Mouse (Mus musculus): ENCODE results near the gene Rps6kl1. TPM values are rescaled to one million over a fixed set of nuclear protein-coding genes. Genes with fewer than 3 reads are reported as not detected.

Rps6kl1 gene
- polyA plus RNA-seq, 1 experiment from 2014 or later, result 1.7 TPM

DNA sequence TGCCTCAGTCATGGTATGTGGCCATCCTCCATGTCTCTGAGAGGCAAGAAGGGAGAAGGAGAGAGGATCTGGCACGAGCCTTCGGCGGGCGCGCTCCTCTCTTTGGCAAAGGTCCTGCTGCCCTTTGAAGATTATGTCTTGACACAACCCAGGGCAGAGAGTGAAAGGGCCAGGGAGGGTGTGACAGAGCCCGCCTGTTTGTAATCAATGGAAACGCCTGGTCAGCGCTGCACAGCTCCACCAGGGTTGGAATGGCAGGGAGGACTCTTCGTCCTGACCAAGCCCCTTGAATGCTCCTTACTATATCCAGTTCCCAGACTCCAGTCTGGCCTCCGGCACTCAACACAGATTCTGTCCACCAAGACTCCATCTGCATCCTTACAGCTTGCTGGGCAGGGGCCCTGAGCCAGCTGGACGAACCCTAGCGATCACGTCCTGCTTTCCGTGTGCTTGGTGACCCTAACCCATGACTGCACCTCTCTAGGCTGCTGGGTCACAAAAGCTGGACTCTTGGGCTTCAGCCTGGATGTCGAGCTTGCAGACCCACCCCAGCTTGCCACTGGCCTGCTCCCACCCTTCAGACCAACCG, 24.1 kb upstream of the Rps6kl1 start:
- Histone ChIP-seq H3K4me1 (peaks cover 39% of the 10 kb centered on the region), H3K27ac (peak overlapping the region; percentile 77), H3K4me3 (peak overlapping the region; percentile 37), H3K36me3 (peaks cover 5% of the 10 kb centered on the region; the same call in 1 of the 2 replicates), H3K9ac (peak overlapping the region; percentile 53; the same call in 1 of the 2 replicates), H3K4me2 (replicated peaks) (peak overlapping the region; percentile 58), H3K9me3 (no peaks in the 10 kb centered on the region), H3K27me3 (peaks cover 25% of the 10 kb centered on the region; the same call in 1 of the 2 replicates)
- WGBS, result 35% methylated on average over 16 of the region's 16 CpGs
- ATAC-seq (ENCODE audit: insufficient number of reproducible peaks, insufficient read depth, low FRiP score, low TSS enrichment), result no peak

GRCm38 (mm10) chr12:85174016-85174415, 23.0 kb upstream of the Rps6kl1 start:
- H3K9ac ChIP-seq, result peak overlapping the region; percentile 4; the same call in 1 of the 2 replicates
- peaks cover 5% of the 10 kb centered on the region; the same call in 1 of the 2 replicates for H3K36me3 ChIP-seq
- H3K4me1 ChIP-seq, result peaks cover 48% of the 10 kb centered on the region
- H3K27ac ChIP-seq, result no peak overlapping the region
- peak overlapping the region; percentile 58; the same call in 1 of the 2 replicates for H3K4me2 ChIP-seq (replicated peaks)
- H3K27me3 ChIP-seq, result peaks cover 14% of the 10 kb centered on the region; the same call in 1 of the 2 replicates
- WGBS, result 64% methylated on average over 7 of the region's 7 CpGs
- H3K9me3 ChIP-seq, result no peaks in the 10 kb centered on the region
- no peak for ATAC-seq (ENCODE audit: insufficient number of reproducible peaks, insufficient read depth, low FRiP score, low TSS enrichment)
- no peak overlapping the region for H3K4me3 ChIP-seq

GRCm38 (mm10) chr12:85170948-85171307, 19.9 kb upstream of the Rps6kl1 start:
- H3K4me3 ChIP-seq, result no peak overlapping the region
- H3K27me3 ChIP-seq, result 0 out of 2 replicates have a peak, but pooled peaks cover 3% of the 10 kb centered on the region
- ATAC-seq (ENCODE audit: insufficient number of reproducible peaks, insufficient read depth, low FRiP score, low TSS enrichment), result no peak

GRCm38 (mm10) chr12:85170284-85170947, 19.4 kb upstream of the Rps6kl1 start:
- no peak for ATAC-seq (ENCODE audit: insufficient number of reproducible peaks, insufficient read depth, low FRiP score, low TSS enrichment)
- peaks cover 21% of the 10 kb centered on the region for H3K36me3 ChIP-seq
- 0 out of 2 replicates have a peak overlapping the region, but pooled peaks have one; percentile 22 for H3K9ac ChIP-seq
- WGBS, result 84% methylated on average over 11 of the region's 11 CpGs
- no peaks in the 10 kb centered on the region for H3K9me3 ChIP-seq
- no peak overlapping the region for H3K4me2 ChIP-seq (replicated peaks)
- H3K27ac ChIP-seq, result 0 out of 2 replicates have a peak overlapping the region, but pooled peaks have one; percentile 33
- 0 out of 2 replicates have a peak, but pooled peaks cover 3% of the 10 kb centered on the region for H3K27me3 ChIP-seq
- peaks cover 24% of the 10 kb centered on the region for H3K4me1 ChIP-seq
- no peak overlapping the region for H3K4me3 ChIP-seq

More at GRCm38 (mm10) chr12:85170948-85171307, 19.9 kb upstream of the Rps6kl1 start:
- peaks cover 29% of the 10 kb centered on the region for H3K4me1 ChIP-seq
- no peak overlapping the region for H3K4me2 ChIP-seq (replicated peaks)
- WGBS, result 71% methylated on average over 3 of the region's 3 CpGs
- H3K9ac ChIP-seq, result no peak overlapping the region
- no peak overlapping the region for H3K27ac ChIP-seq
- H3K9me3 ChIP-seq, result no peaks in the 10 kb centered on the region
- peaks cover 21% of the 10 kb centered on the region for H3K36me3 ChIP-seq

DNA sequence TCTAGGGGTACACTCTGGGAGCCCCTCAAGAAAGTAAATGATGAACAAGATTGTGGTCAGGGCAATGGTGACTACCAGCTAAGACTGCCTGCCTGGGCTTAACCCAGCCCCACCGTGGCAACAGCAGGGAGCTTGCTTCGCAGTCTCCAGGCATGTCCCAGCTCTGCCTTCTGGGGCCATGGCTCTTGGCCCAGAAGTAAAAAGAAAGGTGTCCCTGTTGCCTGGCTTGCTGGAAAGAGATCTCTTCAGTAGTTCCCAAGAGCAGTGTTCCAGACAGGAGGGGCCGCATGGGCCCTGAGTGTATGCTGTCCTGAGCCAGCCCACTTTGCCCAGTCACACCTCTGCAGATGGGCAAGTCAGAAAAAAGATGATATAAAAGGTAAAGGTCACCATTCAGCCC, 18.8 kb upstream of the Rps6kl1 start:
- H3K9me3 ChIP-seq, result no peaks in the 10 kb centered on the region
- H3K4me1 ChIP-seq, result peaks cover 19% of the 10 kb centered on the region
- 0 out of 2 replicates have a peak overlapping the region, but pooled peaks have one; percentile 33 for H3K27ac ChIP-seq
- peaks cover 21% of the 10 kb centered on the region for H3K36me3 ChIP-seq
- 0 out of 2 replicates have a peak, but pooled peaks cover 3% of the 10 kb centered on the region for H3K27me3 ChIP-seq
- no peak for ATAC-seq (ENCODE audit: insufficient number of reproducible peaks, insufficient read depth, low FRiP score, low TSS enrichment)
- 56% methylated on average over 3 of the region's 3 CpGs for WGBS
- peak overlapping the region; percentile 30 for H3K4me2 ChIP-seq (replicated peaks)
- no peak overlapping the region for H3K4me3 ChIP-seq
- H3K9ac ChIP-seq, result peak overlapping the region; percentile 22

DNA sequence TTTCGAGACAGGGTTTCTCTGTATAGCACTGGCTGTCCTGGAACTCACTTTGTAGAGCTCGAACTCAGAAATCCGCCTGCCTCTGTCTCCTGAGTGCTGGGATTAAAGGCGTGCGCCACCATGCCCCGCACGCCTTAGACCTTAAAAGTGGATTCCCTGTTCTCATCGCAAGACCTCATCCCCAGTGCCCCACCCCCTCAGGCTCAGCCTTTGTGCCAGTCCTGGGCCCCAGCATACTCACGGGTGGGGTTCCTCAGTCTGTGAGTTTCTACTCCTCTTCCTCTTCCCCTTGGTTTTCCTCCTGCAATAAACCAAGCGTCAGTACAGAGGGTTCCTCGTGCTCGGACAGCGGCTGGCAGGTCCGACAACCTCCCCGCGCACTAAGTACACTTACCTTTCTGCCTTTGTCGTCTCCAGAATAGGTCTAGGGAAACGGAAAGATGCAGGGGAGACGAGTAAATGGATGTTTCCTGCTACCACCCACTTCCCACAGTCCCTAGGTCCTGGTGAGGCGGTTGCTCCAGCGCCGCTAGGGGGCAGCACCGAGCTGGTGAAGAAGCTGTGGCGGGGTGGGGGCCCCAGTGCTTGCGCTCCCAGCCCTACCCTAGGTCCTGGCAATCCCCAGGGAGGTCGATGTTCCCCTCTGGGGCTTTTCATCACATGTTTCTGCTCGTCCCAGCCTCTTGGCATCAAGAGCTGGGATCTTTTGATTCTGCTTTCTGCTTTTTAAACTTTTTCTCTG, 18.2 kb upstream of the Rps6kl1 start:
- H3K27ac ChIP-seq, result no peak overlapping the region
- 0 out of 2 replicates have a peak, but pooled peaks have one; percentile 30 for ATAC-seq (ENCODE audit: insufficient number of reproducible peaks, insufficient read depth, low FRiP score, low TSS enrichment)
- no peak overlapping the region for H3K4me3 ChIP-seq
- peaks cover 21% of the 10 kb centered on the region for H3K36me3 ChIP-seq
- H3K9ac ChIP-seq, result peak overlapping the region; percentile 22
- H3K4me2 ChIP-seq (replicated peaks), result peak overlapping the region; percentile 30
- H3K27me3 ChIP-seq, result 0 out of 2 replicates have a peak, but pooled peaks cover 3% of the 10 kb centered on the region
- peaks cover 16% of the 10 kb centered on the region for H3K4me1 ChIP-seq
- H3K9me3 ChIP-seq, result no peaks in the 10 kb centered on the region
- WGBS, result 24% methylated on average over 27 of the region's 27 CpGs

GRCm38 (mm10) chr12:85166631-85167030, 15.6 kb upstream of the Rps6kl1 start:
- peaks cover 9% of the 10 kb centered on the region; the same call in 1 of the 2 replicates for H3K4me1 ChIP-seq
- no peak overlapping the region for H3K27ac ChIP-seq
- H3K4me2 ChIP-seq (replicated peaks), result no peak overlapping the region
- 83% methylated on average over 9 of the region's 9 CpGs for WGBS
- 0 out of 2 replicates have a peak, but pooled peaks cover 3% of the 10 kb centered on the region for H3K27me3 ChIP-seq
- no peaks in the 10 kb centered on the region for H3K9me3 ChIP-seq
- H3K36me3 ChIP-seq, result peaks cover 21% of the 10 kb centered on the region
- H3K9ac ChIP-seq, result no peak overlapping the region
- no peak overlapping the region for H3K4me3 ChIP-seq
- ATAC-seq (ENCODE audit: insufficient number of reproducible peaks, insufficient read depth, low FRiP score, low TSS enrichment), result no peak

DNA sequence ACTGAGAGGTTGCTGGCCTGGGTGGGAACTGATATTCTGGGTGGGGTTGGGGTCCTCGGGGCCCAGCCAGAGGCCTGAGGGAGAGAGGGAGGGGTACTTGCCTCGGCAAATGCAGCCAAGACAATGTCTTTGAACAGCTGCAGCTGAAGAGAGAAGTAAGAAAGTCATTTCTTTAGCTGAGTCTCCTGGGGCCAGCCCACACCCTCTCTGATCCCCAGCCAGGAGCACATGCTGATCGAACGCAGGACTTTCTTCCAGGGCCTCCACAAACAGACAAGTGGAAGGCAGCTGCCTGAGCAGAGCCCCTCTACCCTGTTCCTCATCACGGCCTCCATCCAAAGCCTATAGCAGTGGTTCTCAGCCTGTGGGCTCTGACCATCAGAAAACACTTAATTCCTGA, 13.9 kb upstream of the Rps6kl1 start:
- Histone ChIP-seq H3K9ac (no peak overlapping the region), H3K4me2 (replicated peaks) (no peak overlapping the region), H3K4me1 (peaks cover 9% of the 10 kb centered on the region; the same call in 1 of the 2 replicates), H3K27ac (no peak overlapping the region), H3K9me3 (no peaks in the 10 kb centered on the region), H3K27me3 (no peaks in the 10 kb centered on the region), H3K4me3 (no peak overlapping the region), H3K36me3 (peaks cover 15% of the 10 kb centered on the region)
- 79% methylated on average over 5 of the region's 5 CpGs for WGBS
- ATAC-seq (ENCODE audit: insufficient number of reproducible peaks, insufficient read depth, low FRiP score, low TSS enrichment), result no peak

- Histone ChIP-seq H3K4me1 (peaks cover 7% of the 10 kb centered on the region; the same call in 1 of the 2 replicates), H3K9me3 (no peaks in the 10 kb centered on the region), H3K27me3 (no peaks in the 10 kb centered on the region), H3K36me3 (no peaks in the 10 kb centered on the region), H3K4me3 (no peak overlapping the region), H3K4me2 (replicated peaks) (no peak overlapping the region), H3K9ac (no peak overlapping the region), H3K27ac (no peak overlapping the region)
- no peak for ATAC-seq (ENCODE audit: insufficient number of reproducible peaks, insufficient read depth, low FRiP score, low TSS enrichment)
- 81% methylated on average over 5 of the region's 5 CpGs for WGBS
Measured at GRCm38 (mm10) chr12:85159592-85159991, 8.5 kb upstream of the Rps6kl1 start.

DNA sequence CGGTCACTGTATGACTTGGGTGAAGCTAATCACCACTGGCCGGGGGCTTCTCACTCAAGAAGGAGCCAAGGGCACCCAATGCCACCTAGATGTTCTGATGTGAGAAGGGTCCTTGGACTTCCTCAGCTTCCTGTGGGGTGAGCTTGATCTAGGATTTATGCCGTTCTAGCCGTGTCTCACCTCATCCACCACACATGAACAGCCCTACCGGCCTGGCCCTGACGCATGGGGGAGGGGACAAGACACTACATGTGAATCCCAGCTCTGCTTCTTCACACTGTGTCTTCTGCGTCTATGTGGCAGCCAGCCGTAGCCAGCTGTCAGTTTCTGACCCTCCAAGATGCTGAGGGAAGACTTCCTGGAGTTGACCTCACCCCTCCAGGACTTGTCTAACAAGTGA, 7.7 kb upstream of the Rps6kl1 start:
- Histone ChIP-seq H3K9me3 (no peaks in the 10 kb centered on the region), H3K27me3 (no peaks in the 10 kb centered on the region), H3K9ac (no peak overlapping the region), H3K4me3 (no peak overlapping the region), H3K4me1 (peaks cover 7% of the 10 kb centered on the region; the same call in 1 of the 2 replicates), H3K27ac (no peak overlapping the region), H3K4me2 (replicated peaks) (no peak overlapping the region), H3K36me3 (no peaks in the 10 kb centered on the region)
- 91% methylated on average over 8 of the region's 8 CpGs for WGBS
- ATAC-seq (ENCODE audit: insufficient number of reproducible peaks, insufficient read depth, low FRiP score, low TSS enrichment), result no peak

DNA sequence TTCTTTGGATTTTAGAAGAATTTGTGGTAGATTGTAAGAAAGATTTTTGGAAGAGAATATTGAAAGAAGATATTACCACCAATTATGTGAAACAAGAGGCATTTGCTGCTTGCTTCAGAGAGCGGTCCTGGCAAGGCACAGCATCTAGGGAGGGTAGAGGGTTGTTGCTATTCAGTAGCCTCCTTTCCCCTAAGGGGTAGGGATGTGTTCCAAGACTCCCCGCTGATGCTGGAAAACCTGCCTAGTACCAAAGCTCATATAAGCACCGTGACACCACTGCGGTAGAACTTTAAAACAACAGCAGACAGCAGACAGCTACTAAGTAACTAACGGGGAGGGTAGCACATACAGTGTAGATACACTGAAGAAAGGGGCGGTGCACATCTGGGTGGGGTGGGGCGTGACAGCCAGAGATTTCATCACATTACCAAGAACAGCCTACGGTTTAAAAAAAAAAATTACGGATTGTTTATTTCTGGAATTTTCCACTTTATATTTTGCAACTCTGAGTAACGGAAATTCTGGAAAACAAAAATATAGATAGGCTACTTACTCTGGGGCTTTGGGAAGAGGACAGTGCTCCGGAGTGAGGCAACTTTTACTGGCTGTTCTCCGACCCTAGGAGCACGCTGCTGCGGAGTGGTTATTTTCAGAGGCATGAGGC, 6.9 kb upstream of the Rps6kl1 start:
- no peak overlapping the region for H3K4me3 ChIP-seq
- H3K4me1 ChIP-seq, result peaks cover 7% of the 10 kb centered on the region; the same call in 1 of the 2 replicates
- ATAC-seq (ENCODE audit: insufficient number of reproducible peaks, insufficient read depth, low FRiP score, low TSS enrichment), result no peak
- H3K27ac ChIP-seq, result no peak overlapping the region
- WGBS, result 88% methylated on average over 14 of the region's 14 CpGs
- no peaks in the 10 kb centered on the region for H3K9me3 ChIP-seq
- H3K4me2 ChIP-seq (replicated peaks), result no peak overlapping the region
- no peaks in the 10 kb centered on the region for H3K36me3 ChIP-seq
- H3K27me3 ChIP-seq, result no peaks in the 10 kb centered on the region
- H3K9ac ChIP-seq, result no peak overlapping the region
